Mouse (Mus musculus) testis, adult 2 months (tissue): ENCODE data around the gene Ddah1.

ENCODE experiments used
- CTCF ChIP-seq: fragments of 200-500 bp; IDR thresholded peaks from 2 replicates; pipeline ENCODE4 v1.5.1; 2012; ENCODE audit warnings: low read depth, mild to moderate bottlenecking, inconsistent platforms, low read length, moderate library complexity; ENCODE audit not compliant: control insufficient read depth, insufficient read depth, insufficient replicate concordance
- POLR2A ChIP-seq: fragments of 200-500 bp; IDR thresholded peaks from 2 replicates; pipeline ENCODE4 v1.6.1; 2012; ENCODE audit warnings: low read depth, mild to moderate bottlenecking, inconsistent platforms, low read length, moderate library complexity; ENCODE audit not compliant: control insufficient read depth

DNA sequence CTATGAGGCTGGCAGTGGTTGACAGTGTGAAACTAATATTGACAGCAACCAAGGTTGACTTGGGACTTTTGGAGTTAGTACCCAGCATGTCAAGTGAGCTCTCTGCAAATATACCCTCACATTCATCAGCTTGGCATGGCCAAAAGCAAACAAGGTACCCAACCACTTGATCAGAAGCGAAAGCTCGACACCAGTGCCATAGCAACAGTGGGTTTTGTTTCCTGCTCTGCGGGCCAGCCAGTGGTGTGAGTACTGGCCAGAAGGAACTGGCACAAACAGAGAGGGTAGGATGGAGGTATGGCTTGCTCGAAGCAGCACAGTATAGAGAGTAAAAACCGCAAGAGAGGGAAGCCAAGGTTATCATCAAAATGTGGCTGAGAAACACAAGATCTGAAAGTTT lies 157.9 kb downstream of the Ddah1 start:
- TF ChIP-seq POLR2A (no peak), CTCF (no peak)
